Mouse (Mus musculus) kidney, adult 9 months (tissue): Measurements from ENCODE around the gene Dohh.
A peak's percentile ranks its signal among the peaks of the same experiment; 100 is the strongest.

Experiments
- DNase-seq: peaks from one replicate; pipeline ENCODE4 v3.0.0; 2022

Gene Dohh

GRCm38 (mm10) chr10:81383802-81384604, at the start of gene Dohh, which contains the start of gene Gm48551:
Gene Dohh (plus strand): TSS chr10:81384428.
Gene Gm48551 (plus strand): TSS chr10:81384466.
- DNase-seq, result peak; percentile 99

- no peak for DNase-seq
These were observed 48.6 kb upstream of the Dohh start for GRCm38 (mm10) chr10:81335393-81336340.

GRCm38 (mm10) chr10:81336558-81336957, 47.7 kb upstream of the Dohh start:
- DNase-seq, result no peak

- no peak for DNase-seq
These were observed 43.5 kb upstream of the Dohh start for GRCm38 (mm10) chr10:81340551-81341332.

GRCm38 (mm10) chr10:81341333-81341949, 42.8 kb upstream of the Dohh start:
- DNase-seq, result peak; percentile 73

GRCm38 (mm10) chr10:81342686-81343505, 41.3 kb upstream of the Dohh start, which contains the start of gene Gipc3:
Gene Gipc3 (minus strand): TSS chr10:81343266.
- no peak for DNase-seq

DNA sequence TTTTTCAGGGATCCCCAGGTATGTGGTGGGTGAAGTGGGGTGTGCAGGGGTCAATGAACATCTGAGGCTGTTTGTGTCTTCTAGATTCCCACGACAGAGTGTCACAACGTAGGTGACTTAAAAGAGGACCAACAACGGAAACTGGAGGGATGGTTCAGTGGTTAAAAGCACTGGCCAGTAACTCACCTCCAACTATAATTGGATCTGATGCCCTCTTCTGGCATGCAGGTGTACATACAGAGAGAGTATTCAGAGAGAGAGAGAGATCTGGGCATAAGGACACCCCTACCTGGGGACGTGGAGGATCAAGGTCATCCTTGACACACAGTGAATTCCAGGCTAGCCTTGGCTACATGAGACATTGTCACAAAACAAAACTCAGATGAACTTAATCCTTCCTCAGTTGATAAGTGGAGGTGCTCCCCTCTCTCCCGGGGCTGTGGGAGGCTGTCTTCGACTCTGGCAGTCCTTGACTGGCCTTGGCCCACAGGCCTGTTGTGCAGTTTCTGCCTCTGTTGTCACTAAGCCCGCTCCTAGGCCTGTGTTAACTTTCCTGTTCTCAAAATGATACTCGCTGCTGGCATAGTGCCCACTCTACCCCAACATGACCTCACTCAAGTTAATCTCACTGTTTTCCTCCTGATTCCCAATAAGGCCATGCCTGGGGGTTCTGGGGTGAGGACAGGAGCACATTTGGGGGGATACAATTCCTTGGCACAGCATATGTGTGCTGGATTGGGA, 39.6 kb upstream of the Dohh start:
- DNase-seq, result no peak

GRCm38 (mm10) chr10:81345162-81345534, 39.1 kb upstream of the Dohh start:
- no peak for DNase-seq

DNA sequence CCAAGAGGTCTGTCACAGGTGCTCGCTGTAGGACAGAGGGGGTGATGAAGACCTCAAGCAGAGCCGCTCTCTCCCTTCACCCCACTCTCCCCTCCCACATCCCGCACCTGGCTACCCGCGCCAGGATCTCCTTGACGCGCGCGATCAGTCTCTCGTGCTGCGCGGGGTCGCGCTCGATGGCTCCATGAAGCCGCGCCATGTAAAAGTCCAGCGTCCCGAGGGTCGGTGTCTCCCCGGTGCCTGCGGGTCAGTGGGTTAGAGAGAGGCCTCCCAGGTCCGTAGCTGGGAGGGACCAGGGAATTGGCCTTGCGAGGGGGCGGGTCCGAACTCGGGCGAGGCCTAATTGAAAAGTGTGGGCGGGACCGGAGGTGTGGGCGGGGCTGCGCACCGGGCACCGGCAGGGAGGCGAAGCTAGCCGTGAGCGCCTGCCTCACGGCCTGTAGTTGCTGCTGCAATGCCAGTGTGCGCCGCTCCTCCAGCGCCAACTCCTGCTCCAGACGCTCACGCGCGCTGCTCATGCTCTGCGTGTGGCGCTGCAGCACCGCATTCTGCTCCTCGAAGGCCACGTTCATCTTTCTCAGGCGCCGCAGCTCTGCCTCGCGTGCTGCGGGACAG, 37.7 kb upstream of the Dohh start:
- DNase-seq, result peak; percentile 80

DNA sequence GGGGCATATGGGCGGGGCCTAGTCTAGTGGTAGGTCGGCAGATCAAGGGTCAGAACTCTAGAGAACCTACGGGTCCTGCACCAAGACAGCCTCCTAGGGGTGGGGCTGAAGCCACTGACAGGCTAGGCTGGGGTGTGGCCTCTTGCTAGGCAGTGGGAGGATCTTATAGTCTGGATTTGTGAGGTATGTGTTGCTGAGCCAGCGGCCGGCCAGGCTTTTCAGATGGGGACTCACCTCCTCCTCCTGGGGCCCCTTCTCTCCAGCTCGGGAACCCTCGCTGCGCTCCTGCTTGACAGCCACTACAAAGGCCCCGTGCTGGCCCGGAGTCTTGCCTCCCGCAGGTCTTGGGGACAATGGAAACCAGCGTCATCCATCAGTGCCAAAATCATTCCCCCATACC, 35.1 kb upstream of the Dohh start:
- DNase-seq, result peak; percentile 74

- DNase-seq, result no peak
These were observed 34.3 kb upstream of the Dohh start for GRCm38 (mm10) chr10:81349961-81350350.

DNA sequence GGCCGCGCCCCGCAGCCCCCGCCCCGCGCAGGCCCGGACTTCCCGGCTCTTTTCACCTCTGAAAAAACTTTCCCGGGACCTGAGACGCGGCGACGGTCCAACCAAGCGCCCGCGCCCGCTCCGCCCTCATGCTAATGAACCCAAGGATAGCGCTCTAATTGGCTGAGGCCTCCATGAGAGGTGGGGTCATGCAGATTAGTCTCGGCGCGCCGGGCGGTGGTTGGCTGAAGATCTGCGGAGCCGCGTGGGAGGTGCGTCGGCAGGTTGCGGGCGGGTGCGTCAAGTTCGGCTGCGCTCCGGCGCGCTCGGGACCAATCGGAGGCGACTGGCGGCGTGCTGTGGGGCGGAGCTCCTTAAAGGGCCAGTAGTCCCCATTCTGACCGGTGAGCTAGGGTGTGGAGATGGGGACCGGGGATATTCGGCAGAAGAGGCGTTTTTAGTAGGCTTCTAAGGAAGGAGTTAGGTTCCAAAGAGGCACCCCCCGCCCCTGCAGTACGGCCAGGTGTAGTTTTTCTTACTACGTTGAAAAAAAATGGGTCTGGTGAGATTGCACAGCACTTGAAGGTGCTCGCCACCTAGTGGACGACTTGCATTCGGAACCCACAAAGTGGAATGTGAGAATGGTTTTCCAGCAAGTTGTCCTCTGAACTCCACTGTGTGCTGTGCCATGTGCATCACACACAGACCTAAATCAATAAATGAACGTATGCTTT, 33.7 kb upstream of the Dohh start, which contains the start of gene Hmg20b:
TSS of gene Hmg20b (minus strand) at position 130 of the 713 bp plus-strand sequence.
- peak; percentile 100 for DNase-seq

- no peak for DNase-seq
These were observed 32.4 kb upstream of the Dohh start for GRCm38 (mm10) chr10:81351678-81352291.

- no peak for DNase-seq
These were observed 29.3 kb upstream of the Dohh start for GRCm38 (mm10) chr10:81354738-81355477.

DNA sequence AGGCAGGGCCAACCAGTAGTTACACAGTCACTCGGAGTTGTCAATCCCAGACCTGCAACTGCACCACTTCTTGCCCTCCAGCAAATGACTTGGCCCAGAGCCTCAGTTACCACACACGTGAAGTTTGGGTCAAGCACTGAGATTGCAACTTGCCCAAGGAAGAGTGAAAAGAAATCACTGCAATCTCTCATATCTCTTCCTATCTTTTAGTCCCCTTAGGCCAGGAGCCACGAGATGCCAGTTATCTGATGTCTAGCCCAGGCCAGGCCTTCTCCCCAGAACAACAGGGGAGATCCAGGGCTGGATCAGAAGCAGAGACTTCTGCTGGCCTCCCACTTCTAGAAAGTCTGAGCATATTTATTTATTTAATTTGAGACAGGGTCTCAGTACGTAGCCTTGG, 28.7 kb upstream of the Dohh start:
- DNase-seq, result no peak

DNA sequence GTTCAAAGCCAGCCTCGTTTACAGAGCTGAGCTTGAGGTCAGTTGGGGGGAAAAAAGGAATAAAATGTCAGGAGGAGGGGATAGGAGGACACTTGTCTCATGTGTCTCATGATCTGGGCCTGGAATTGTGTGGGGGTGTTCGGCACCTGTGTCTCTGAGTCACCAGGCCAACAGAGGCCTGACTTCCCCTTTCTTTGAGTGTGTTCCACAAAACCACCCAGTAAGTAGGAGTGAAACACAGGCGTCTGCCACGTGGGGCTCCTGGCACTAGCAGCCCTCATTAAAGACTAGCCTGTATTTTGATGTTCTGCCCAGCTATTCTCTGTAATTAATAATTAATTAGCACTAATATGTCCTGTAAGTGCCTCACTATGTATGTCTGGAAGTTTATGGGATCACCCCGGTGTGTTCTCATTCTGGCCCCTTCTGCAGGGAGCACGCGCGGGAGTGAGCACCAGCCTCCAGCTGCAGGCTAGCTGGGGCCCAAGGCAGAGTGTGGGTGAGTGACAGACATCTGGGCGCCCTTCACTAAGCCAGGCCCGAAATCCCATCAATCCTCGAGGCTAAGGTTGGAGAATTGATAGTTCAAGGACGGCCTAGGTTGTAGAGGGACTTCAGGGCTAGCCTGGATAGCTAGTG, 27.8 kb upstream of the Dohh start:
- DNase-seq, result peak; percentile 63

GRCm38 (mm10) chr10:81356991-81357844, 27.0 kb upstream of the Dohh start, which contains the start of gene Mfsd12:
Gene Mfsd12 (plus strand): TSS chr10:81357491.
- DNase-seq, result peak; percentile 89
